Mouse (Mus musculus) forebrain, embryonic 12.5 days (tissue): ENCODE results near the gene Hltf. TPM values are rescaled to one million over a fixed set of nuclear protein-coding genes. Genes with fewer than 3 reads are reported as not detected.
A peak's percentile ranks its signal among the peaks of the same experiment; 100 is the strongest.
"Not testable (repeated sequence)": the region's sequence is repeated elsewhere in the genome, so short reads cannot be mapped to it uniquely, and the experiment has no call there.

Source experiments
- ATAC-seq: fragments of 200-750 bp; cut with Nextera tagmentation; 2 replicates; pipeline ENCODE4 v1.8.0; 2017; ENCODE audit warnings: moderate TSS enrichment; ENCODE audit not compliant: low FRiP score
- H3K27ac ChIP-seq: fragments of 300-500 bp; sonication (generic); 2 replicates; pipeline ENCODE4 v1.5.1; 2016; ENCODE audit warnings: mild to moderate bottlenecking
- H3K27me3 ChIP-seq: fragments of 300-500 bp; sonication (generic); 2 replicates; pipeline ENCODE4 v1.6.1; 2016; ENCODE audit warnings: mild to moderate bottlenecking
- H3K36me3 ChIP-seq: fragments of 300-500 bp; sonication (generic); replicated peaks from 2 replicates; pipeline ENCODE4 v1.6.1; 2016; ENCODE audit warnings: mild to moderate bottlenecking
- H3K4me1 ChIP-seq: fragments of 300-500 bp; sonication (generic); 2 replicates; pipeline ENCODE4 v1.6.1; 2016
- H3K4me2 ChIP-seq: fragments of 300-500 bp; sonication (generic); 2 replicates; pipeline ENCODE4 v1.6.1; 2016; ENCODE audit warnings: mild to moderate bottlenecking, moderate library complexity
- H3K4me3 ChIP-seq: fragments of 300-500 bp; sonication (generic); replicated peaks from 2 replicates; pipeline ENCODE4 v1.5.1; 2016; ENCODE audit warnings: mild to moderate bottlenecking
- H3K9ac ChIP-seq: fragments of 300-500 bp; sonication (generic); 2 replicates; pipeline ENCODE4 v1.6.1; 2016; ENCODE audit warnings: mild to moderate bottlenecking
- H3K9me3 ChIP-seq: fragments of 300-500 bp; sonication (generic); 2 replicates; pipeline ENCODE4 v1.6.1; 2016
- WGBS: fragments of 180-500 bp; shearing (Covaris S2); methylation state at CpG from one replicate; pipeline ENCODE4 v1.1.7; 2016; 5-methylcytosine and 5-hydroxymethylcytosine counted together
- polyA plus RNA-seq: library from polyadenylated mRNA; unstranded; fragments of >200 nt; fragmentation: Nextera tagmentation; extraction: Ambion mirVana; gene quantifications from 2 replicates; pipeline ENCODE4 v1.2.1, GENCODE M21; 2016

The Hltf gene
- polyA plus RNA-seq, 1 experiment from 2014 or later: 21.9 TPM

GRCm38 (mm10) chr3:20033761-20034718 is 23.6 kb upstream of the Hltf start:
- Histone ChIP-seq H3K9ac (peak overlapping the region; percentile 77), H3K9me3 (no peaks in the 10 kb centered on the region), H3K4me1 (peaks cover 12% of the 10 kb centered on the region), H3K36me3 (no peaks in the 10 kb centered on the region), H3K4me2 (peak overlapping the region; percentile 68), H3K27ac (no peak overlapping the region), H3K27me3 (no peaks in the 10 kb centered on the region), H3K4me3 (peak overlapping the region; percentile 81)
- ATAC-seq: no peak
- WGBS: 26% methylated on average over 10 of the region's 10 CpGs

GRCm38 (mm10) chr3:20034719-20035404 is 22.7 kb upstream of the Hltf start, which contains the start of gene Hps3:
TSS of gene Hps3 (minus strand) at chr3:20035315.
- Histone ChIP-seq H3K4me3 (peak within 1 kb of the TSS; percentile 81), H3K27me3 (no peaks in the 10 kb centered on the region), H3K36me3 (no peaks in the 10 kb centered on the region), H3K4me2 (peak within 1 kb of the TSS; percentile 68), H3K27ac (peak within 1 kb of the TSS; percentile 63; the same call in 1 of the 2 replicates), H3K9me3 (no peaks in the 10 kb centered on the region), H3K9ac (peak within 1 kb of the TSS; percentile 77), H3K4me1 (peaks cover 12% of the 10 kb centered on the region)
- peak; percentile 100 for ATAC-seq
- WGBS: under 1% methylated on average over 47 of the region's 47 CpGs

GRCm38 (mm10) chr3:20036069-20036468 is 21.5 kb upstream of the Hltf start:
- Histone ChIP-seq H3K27me3 (no peaks in the 10 kb centered on the region), H3K27ac (no peak overlapping the region), H3K4me1 (peaks cover 12% of the 10 kb centered on the region), H3K9me3 (no peaks in the 10 kb centered on the region), H3K4me3 (no peak overlapping the region), H3K9ac (no peak overlapping the region), H3K36me3 (no peaks in the 10 kb centered on the region), H3K4me2 (no peak overlapping the region)
- WGBS: 75% methylated on average over 4 of the region's 4 CpGs
- ATAC-seq: no peak

GRCm38 (mm10) chr3:20041461-20041860 is 16.1 kb upstream of the Hltf start:
- not testable (repeated sequence) for H3K4me1 ChIP-seq, H3K4me2 ChIP-seq, H3K27me3 ChIP-seq, ATAC-seq, H3K4me3 ChIP-seq, H3K36me3 ChIP-seq, H3K27ac ChIP-seq, H3K9me3 ChIP-seq, H3K9ac ChIP-seq
- 95% methylated on average over 7 of the region's 7 CpGs for WGBS

GRCm38 (mm10) chr3:20044736-20045135 is 12.9 kb upstream of the Hltf start:
- H3K4me3 ChIP-seq, H3K27me3 ChIP-seq, H3K9me3 ChIP-seq, ATAC-seq, H3K4me2 ChIP-seq, H3K36me3 ChIP-seq, H3K27ac ChIP-seq, H3K9ac ChIP-seq, H3K4me1 ChIP-seq: not testable (repeated sequence)
- WGBS: 63% methylated on average over 3 of the region's 3 CpGs

- peak overlapping the region; percentile 74 for H3K4me3 ChIP-seq
- H3K36me3 ChIP-seq: 0 out of 2 replicates have a peak, but pooled peaks cover 2% of the 10 kb centered on the region
- H3K4me2 ChIP-seq: peak overlapping the region; percentile 61
- H3K27ac ChIP-seq: peak overlapping the region; percentile 66; the same call in 1 of the 2 replicates
- peak overlapping the region; percentile 66 for H3K9ac ChIP-seq
- ATAC-seq: no peak; the same call in 1 of the 2 replicates
- under 1% methylated on average over 6 of the region's 9 CpGs for WGBS
- no peaks in the 10 kb centered on the region for H3K9me3 ChIP-seq
- no peaks in the 10 kb centered on the region for H3K27me3 ChIP-seq
- H3K4me1 ChIP-seq: peaks cover 6% of the 10 kb centered on the region; the same call in 1 of the 2 replicates
Observed at GRCm38 (mm10) chr3:20058197-20058541, 558 bp downstream of the Hltf start.

GRCm38 (mm10) chr3:20076145-20077053 is 18.8 kb downstream of the Hltf start:
- H3K27me3 ChIP-seq: no peaks in the 10 kb centered on the region
- no peak overlapping the region for H3K4me3 ChIP-seq
- H3K9me3 ChIP-seq: no peaks in the 10 kb centered on the region
- H3K4me1 ChIP-seq: no peaks in the 10 kb centered on the region
- no peak for ATAC-seq
- H3K9ac ChIP-seq: no peak overlapping the region
- peaks cover 29% of the 10 kb centered on the region for H3K36me3 ChIP-seq
- no peak overlapping the region for H3K4me2 ChIP-seq
- WGBS: 85% methylated on average over 11 of the region's 11 CpGs
- H3K27ac ChIP-seq: no peak overlapping the region

DNA sequence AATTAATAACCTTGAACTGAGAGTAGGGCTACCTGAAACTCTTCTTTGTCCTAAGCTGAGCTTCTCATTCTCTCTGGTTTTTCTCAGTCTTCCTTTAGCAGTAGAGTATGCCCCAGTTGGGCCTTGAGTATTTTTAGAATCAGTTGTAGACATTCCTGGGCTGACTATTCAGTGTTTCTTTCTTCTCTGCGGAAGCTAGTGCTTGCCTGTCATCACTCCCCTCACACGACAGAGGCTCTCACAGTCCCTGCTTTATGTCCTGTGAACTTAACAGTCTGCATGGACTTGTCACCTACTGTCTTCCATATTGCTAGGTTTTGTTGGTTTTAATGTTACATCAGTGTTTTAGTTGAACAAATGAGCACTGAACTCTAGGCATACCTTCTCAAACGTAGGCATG is 24.6 kb downstream of the Hltf start:
- Histone ChIP-seq H3K9ac (no peak overlapping the region), H3K27me3 (no peaks in the 10 kb centered on the region), H3K4me3 (no peak overlapping the region), H3K27ac (no peak overlapping the region), H3K9me3 (no peaks in the 10 kb centered on the region), H3K4me2 (no peak overlapping the region), H3K4me1 (no peaks in the 10 kb centered on the region), H3K36me3 (peaks cover 22% of the 10 kb centered on the region; the same call in 1 of the 2 replicates)
- WGBS: 92% methylated on average over 3 of the region's 3 CpGs
- no peak for ATAC-seq

GRCm38 (mm10) chr3:20103830-20104229 is 46.2 kb downstream of the Hltf start:
- H3K27me3 ChIP-seq: no peaks in the 10 kb centered on the region
- H3K4me2 ChIP-seq: no peak overlapping the region
- no peak for ATAC-seq
- H3K4me1 ChIP-seq: no peaks in the 10 kb centered on the region
- WGBS: 82% methylated on average over 3 of the region's 3 CpGs
- H3K27ac ChIP-seq: no peak overlapping the region
- H3K9me3 ChIP-seq: no peaks in the 10 kb centered on the region
- H3K36me3 ChIP-seq: peaks cover 4% of the 10 kb centered on the region; the same call in 1 of the 2 replicates
- H3K9ac ChIP-seq: no peak overlapping the region
- no peak overlapping the region for H3K4me3 ChIP-seq

DNA sequence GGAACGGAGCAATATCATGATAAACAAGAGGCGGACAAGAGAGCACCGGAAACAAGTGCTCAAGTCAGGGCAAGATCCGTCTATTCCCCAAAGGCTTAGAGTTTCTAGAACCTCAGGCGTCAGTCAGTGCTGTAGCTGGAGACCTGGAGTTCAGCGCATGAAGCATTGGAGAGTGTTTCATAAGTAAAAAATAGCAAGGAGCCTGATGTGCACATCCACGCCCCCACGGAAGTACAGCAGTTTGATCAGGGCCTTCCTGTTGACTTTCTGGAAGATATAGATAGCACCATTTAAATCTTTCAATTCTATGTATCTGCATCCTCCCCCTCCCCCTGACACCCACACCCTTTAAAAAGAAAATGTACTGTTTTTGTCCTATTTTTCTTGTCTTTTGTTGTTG is 46.7 kb downstream of the Hltf start:
- no peak overlapping the region for H3K4me3 ChIP-seq
- no peak overlapping the region for H3K27ac ChIP-seq
- peaks cover 5% of the 10 kb centered on the region; the same call in 1 of the 2 replicates for H3K36me3 ChIP-seq
- no peak overlapping the region for H3K9ac ChIP-seq
- no peaks in the 10 kb centered on the region for H3K4me1 ChIP-seq
- H3K4me2 ChIP-seq: no peak overlapping the region
- H3K27me3 ChIP-seq: no peaks in the 10 kb centered on the region
- no peaks in the 10 kb centered on the region for H3K9me3 ChIP-seq
- no peak for ATAC-seq
- WGBS: 94% methylated on average over 8 of the region's 8 CpGs

DNA sequence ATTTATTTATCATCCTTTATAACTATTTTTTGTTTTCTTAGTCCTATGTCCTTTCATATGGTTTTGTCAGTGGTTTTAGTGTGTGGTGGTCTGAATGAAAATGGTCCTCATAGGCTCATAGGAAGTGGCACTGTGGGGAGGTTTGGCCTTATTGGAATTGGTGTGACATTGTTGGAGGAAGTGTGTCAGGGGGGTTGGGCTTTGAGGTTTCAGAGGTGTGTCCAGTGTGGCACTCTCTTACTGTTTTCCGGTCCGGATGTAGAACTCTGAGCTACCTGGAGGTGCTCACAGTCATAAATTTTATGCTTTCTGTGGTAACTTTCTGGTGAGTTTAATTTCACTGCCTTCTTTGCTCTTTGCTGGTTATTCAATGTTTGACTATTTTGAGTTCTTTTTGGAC is 47.2 kb downstream of the Hltf start:
- Histone ChIP-seq H3K27ac (no peak overlapping the region), H3K36me3 (peaks cover 8% of the 10 kb centered on the region; the same call in 1 of the 2 replicates), H3K4me2 (no peak overlapping the region), H3K9ac (no peak overlapping the region), H3K4me1 (no peaks in the 10 kb centered on the region), H3K9me3 (no peaks in the 10 kb centered on the region), H3K27me3 (no peaks in the 10 kb centered on the region), H3K4me3 (no peak overlapping the region)
- whole genome bisulfite sequencing: 97% methylated on average over 2 of the region's 2 CpGs
- ATAC-seq: no peak

DNA sequence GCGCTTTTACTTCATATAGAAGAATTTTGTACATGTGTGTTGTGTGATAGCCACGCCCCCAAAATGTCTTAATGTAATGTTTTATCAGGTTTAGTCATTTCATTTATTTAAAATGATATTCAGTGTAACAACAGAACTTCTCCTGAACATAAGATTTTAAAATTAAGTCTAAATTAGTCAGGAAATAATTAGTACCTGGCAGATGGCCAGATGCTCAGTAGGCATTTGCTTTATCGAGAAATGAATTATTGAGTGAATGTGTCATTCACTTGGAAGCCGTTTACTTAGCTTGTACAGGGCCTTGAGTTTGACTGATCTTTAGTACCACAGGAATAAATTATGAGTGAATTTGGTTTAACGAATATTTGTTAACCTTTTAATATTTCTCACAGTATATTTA is 51.3 kb downstream of the Hltf start:
- WGBS: 74% methylated on average over 5 of the region's 5 CpGs
- no peak overlapping the region for H3K4me3 ChIP-seq
- H3K27ac ChIP-seq: no peak overlapping the region
- no peak overlapping the region for H3K9ac ChIP-seq
- ATAC-seq: no peak
- H3K4me1 ChIP-seq: no peaks in the 10 kb centered on the region
- no peak overlapping the region for H3K4me2 ChIP-seq
- no peaks in the 10 kb centered on the region for H3K27me3 ChIP-seq
- H3K36me3 ChIP-seq: peaks cover 23% of the 10 kb centered on the region
- H3K9me3 ChIP-seq: no peaks in the 10 kb centered on the region
